Mouse (Mus musculus): ENCODE results near the gene Aprt.

GRCm38 (mm10) chr8:122575286-122575685 is 1.4 kb downstream of the Aprt start:
- TF ChIP-seq POLR2A (IDR thresholded peaks at IDR 0.05; ENCODE audit: control insufficient read depth, extremely low read depth, insufficient read depth, low read length, poor library complexity) (no peak), CTCF (IDR thresholded peaks at IDR 0.05; ENCODE audit: borderline replicate concordance, control insufficient read depth, extremely low read depth, insufficient read depth, low read length, poor library complexity) (no peak)
